Mouse (Mus musculus) WW6 (cell line): ENCODE results near the gene Impdh2.
A peak's percentile ranks its signal among the peaks of the same experiment; 100 is the strongest.

Source experiments
- DNase-seq: peaks from one replicate; pipeline ENCODE4 v3.0.0-alpha.2; 2013; ENCODE audit warnings: low read depth, low spot score

Impdh2 gene

GRCm38 (mm10) chr9:108560227-108560841 is at the start of gene Impdh2:
TSS of gene Impdh2 (plus strand) at chr9:108560286.
- DNase-seq = peak; percentile 98

DNA sequence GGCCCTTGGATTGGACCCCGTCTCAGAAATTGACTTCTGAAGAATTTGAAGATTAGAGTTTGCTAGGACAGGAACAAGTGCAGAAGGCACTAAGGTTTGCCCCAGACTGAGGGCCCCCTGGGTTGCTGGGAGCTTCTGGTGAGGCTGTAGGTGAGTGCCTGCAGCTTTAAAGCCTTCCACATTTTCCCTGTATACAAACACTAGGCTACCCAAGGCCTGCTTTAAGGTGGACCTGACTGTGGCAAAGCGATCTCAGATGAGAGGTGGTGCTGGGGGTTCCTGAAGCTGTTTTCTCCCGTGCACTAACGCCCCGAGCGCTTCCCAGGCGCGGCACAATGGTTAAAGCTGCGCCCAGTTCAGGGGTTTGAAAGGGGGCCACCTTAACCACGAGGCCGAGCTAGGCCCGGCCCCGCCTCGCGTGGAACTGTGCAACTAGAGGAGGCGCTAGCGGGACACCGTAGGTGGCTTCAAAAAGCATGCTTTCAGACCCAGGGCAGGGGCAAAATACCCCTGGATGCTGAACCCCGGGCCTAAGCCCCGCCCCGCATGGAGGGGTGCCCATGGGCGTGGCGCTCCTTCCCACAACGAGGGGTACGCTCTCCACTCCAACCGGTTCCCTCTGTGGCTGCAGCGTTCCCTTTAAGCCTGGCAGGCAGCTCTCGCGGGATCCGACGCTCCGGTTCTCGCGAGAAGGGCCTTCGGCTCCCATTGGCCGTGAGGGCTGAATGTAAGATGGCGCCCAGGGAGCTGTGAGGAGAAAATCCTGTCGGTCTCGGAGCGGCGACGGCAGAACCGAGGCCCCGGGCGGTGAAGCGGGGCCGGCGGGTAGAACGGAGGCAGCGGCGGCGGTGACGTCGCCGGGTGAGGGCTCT is 43.5 kb upstream of the Impdh2 start, which contains the start of gene Qrich1:
Gene Qrich1 (plus strand): TSS at position 427 of the 872 bp plus-strand sequence.
- peak; percentile 92 for DNase-seq

DNA sequence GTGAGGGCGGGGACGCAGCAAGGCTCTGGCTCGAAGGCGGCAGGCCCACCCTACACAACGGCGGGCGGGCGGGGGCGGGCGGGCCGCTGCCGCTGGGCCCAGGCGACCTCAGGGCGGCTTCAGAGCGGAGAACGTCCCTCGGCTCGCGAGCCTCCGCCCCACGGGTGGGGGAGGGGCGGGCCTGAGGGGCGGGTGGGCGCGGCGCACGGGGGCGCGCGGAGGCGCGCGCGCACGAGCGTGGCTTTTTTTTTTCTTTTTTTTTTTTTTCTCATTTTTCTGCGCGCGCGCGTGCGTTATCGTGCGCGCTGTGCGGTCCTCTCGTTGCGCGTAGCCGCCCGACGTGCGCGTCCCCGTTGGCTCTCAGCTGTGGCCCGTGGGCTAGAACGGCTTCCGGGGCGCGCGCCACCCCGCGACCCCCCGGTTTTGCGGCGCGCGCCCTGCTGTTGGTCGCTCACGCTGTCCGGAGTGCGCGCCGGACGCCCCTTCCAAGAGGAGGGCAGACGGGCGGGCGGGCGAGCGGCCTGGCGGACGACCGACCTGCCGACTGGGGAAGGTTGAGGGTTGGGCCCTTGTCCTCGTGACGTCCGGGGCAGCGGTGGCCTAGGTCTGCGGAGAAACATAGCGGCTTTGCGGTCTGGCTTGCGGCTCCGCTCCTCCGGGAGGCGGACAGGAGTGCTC is 42.7 kb upstream of the Impdh2 start:
- peak; percentile 64 for DNase-seq

DNA sequence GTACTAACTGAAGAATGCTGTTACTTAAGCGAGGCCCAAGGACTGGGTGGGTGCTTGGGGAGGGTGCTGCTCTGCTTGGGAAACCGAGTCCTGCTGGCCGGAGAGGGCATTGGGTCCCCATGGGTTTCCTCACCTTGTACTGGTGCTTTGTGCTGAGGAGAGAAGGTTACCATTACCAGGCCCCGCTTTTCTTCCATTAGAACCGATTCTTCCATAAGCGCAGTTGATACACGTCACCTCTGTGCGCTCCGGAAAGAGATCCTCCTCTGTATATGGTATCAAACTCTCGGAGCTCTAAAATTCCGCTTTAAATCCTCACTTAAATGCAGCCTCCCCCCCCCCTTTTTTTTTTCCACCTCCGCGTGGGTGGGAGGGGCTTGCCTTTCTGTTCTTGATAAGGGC is 42.2 kb upstream of the Impdh2 start:
- DNase-seq = peak; percentile 34

GRCm38 (mm10) chr9:108521604-108522003 is 38.5 kb upstream of the Impdh2 start:
- DNase-seq = no peak

GRCm38 (mm10) chr9:108523341-108523740 is 36.7 kb upstream of the Impdh2 start:
- DNase-seq = no peak

GRCm38 (mm10) chr9:108525400-108525799 is 34.7 kb upstream of the Impdh2 start:
- no peak for DNase-seq

GRCm38 (mm10) chr9:108530954-108531353 is 29.1 kb upstream of the Impdh2 start:
- DNase-seq = no peak

- DNase-seq = no peak
Observed at GRCm38 (mm10) chr9:108531496-108531895, 28.6 kb upstream of the Impdh2 start.

GRCm38 (mm10) chr9:108540846-108541245 is 19.2 kb upstream of the Impdh2 start:
- no peak for DNase-seq

DNA sequence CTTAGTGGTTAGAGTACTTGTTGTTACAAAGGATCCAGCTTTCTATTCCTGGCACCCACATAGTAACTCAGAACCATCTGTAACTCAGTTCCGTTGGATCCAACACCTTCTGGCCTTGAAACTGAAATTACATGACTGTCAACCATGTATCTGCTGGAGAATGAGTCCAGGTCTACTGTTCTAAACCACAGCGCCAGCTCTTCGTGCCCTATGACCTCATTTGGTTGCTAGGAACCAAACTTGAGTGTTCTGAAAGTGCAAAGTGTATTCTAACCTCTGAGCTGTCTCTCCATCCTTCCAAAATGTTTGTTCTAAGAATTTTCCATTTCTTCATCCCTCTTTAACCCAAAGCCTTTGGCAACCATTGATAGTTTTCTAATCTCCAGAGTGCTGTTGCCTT is 14.1 kb upstream of the Impdh2 start:
- DNase-seq = no peak

DNA sequence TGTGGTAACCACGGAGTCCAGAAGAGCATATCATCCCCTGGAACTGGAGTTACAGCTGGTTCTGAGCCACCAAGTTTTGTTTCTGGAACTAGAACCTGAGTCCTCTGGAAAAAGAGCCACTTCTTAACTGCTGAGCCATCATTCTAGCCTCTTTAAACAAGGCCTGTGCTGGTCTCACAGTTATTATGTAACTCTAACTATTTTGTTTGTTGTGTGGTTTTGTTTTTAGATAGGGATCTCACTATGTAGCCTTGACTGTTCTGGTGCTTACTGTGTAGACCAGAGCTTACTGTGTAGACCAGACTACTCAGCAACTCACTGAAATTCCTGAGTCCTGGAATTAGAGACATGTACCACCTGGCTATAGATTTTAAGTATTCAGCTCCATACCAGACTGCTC is 13.2 kb upstream of the Impdh2 start:
- DNase-seq = no peak

GRCm38 (mm10) chr9:108559169-108559568 is 917 bp upstream of the Impdh2 start:
- DNase-seq = no peak

DNA sequence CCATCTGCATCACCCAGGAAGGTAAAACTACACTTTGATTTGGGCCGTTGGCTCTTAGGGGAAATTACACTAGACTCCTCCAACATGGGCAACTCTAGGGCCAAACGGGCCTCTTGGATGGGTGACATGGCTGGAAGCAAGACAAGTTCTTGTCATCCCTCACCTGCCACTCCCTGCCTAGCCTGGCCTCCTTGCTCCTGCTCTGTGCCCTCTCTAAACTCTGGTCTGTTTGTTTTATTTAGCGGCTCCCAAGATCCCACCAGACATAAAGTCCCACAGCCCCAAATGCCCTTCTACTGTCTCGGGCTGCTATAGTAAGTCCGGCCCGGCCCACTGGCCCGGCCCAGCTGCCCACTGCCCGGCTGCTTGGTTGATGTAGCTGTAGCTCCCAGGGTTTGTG is 3.6 kb downstream of the Impdh2 start:
- DNase-seq = no peak

- no peak for DNase-seq
Observed at GRCm38 (mm10) chr9:108564131-108564530, 4.0 kb downstream of the Impdh2 start.

DNA sequence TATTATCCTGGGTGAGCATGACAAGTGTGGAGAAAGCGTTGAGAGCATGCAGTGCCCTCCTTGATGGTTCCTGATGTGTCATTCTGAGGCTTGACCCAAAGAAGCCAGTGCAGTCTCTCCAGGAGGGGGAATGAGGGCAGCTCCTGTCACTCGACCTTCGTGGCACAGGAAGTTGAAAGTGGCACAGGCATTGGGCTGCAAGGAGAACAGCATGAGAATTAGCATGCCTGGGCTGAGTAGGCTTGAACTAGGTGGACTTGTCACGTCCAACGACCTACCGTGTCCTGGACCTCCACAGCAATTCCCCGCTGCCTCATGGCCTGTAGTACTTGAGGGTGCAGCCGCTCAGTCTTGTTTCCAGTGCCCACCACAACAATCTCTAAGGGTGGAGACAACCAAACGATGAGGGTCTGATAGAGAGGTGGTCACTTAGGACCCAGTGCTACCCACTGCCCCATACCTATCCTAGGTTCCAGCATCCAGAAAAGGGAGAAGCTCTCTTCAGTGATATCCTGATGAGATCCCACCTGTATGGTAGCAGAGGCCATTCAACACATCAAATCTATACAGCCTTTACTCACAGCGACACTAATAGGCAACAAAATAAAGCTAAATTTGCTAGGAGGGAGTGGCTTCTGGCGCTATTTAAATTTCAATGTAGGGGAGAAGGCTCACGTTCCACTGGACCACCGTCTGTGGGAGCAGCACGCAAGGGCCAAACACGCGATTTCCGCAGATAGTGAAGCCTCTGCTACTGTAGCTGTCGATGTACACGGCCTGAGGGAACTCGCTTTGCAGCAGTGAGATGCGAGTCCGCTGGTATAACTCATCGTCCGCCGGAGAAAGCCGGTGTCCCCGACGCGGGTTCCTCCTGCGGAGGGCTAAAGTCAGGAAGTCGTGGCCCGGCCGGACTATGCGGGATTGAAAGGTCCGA is 6.1 kb downstream of the Impdh2 start:
- no peak for DNase-seq

DNA sequence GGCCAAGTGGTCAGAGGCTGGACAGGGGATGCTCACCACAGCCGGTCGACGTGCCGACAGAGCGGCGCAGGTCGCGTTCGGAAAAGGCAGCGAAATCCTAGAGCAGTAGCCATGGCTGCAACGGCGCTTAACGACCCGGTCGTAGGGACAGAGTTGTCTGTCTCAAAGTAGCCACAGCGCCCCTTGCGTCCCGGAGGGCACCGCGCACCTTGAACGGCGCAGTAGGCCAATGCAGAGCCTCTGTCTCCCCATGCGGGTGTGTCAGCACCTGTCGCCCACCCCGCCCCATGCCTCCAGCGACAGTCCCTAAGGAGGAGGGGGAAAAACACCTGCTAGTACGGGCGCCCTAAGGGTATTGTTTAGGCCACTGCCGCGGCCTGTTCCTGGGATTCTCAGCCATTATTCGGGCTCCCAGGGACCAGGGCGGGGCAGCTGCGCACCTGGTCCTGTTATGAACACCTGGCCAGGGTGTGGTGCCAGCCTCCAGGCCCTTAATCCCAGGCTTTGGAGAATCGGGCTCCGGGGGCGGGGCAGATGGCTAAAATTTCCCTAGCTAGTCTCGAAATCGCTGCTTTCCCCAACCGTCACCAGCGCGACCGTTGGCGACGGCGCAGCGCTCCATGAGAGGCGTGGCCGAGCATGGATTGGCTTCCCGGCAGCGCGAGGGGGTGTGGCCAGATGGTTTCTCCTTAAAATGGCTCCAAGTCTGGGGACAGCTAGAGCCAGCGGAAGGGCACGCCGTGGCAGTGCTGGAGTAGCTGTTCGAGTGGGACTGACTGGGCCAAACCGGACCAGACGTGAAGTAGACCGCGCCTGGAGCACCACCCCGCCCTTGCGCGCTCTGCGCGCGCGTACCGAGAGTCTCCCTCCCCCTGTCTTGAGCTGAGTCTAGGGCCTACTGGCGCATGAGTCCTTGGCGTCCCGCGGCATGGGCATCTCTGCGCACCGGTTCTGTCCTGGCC is 7.0 kb downstream of the Impdh2 start, which contains the start of gene Ndufaf3:
Gene Ndufaf3 (minus strand): TSS at position 620 of the 962 bp plus-strand sequence.
- peak; percentile 91 for DNase-seq

DNA sequence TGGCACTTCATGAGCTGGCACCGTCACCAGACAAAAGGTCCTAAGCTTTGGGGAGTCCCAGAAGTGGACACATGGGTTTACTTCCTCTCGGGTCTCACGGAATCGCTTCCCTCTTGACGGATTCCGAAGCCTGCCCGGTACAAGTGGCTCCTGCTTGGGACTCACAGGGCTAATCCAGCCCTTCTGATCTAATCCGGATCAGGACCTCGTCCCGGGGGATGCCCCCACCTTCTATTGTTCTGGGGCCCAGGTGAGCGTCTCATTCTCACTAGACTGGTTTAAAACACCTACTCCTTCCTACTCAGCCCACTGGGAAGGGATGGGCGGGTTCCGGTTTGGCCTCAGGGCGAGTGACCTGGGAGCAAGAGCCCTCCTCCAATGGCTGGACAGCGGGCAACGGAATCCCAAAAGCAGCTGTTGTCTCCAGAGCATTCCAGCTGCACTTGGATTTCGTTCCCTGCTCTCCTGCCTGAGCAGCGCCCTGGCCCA is 7.9 kb downstream of the Impdh2 start:
- DNase-seq = no peak

DNA sequence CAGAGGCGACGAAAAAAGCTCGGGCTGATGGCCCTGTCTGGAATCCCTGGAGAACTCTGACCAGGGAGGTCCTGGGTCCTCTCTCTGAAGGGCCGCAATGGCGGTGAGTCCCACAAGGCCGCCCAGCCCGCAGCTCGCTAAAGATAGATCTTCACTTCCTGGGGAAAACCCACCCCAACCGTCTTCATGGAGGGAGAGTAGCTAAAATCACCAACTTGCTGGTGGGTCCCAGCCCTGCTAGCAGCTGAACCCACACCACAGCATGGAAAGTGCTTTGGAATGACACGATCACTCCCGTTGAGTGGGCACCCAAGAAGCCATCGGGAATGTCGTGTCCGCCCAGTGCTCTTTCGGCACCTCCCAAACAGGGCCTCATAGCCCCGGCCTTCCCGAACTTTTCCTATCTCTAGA is 8.4 kb downstream of the Impdh2 start:
- no peak for DNase-seq
